8 mouse cellular contexts compared by ENCODE assay signal in the genomic region with DNA sequence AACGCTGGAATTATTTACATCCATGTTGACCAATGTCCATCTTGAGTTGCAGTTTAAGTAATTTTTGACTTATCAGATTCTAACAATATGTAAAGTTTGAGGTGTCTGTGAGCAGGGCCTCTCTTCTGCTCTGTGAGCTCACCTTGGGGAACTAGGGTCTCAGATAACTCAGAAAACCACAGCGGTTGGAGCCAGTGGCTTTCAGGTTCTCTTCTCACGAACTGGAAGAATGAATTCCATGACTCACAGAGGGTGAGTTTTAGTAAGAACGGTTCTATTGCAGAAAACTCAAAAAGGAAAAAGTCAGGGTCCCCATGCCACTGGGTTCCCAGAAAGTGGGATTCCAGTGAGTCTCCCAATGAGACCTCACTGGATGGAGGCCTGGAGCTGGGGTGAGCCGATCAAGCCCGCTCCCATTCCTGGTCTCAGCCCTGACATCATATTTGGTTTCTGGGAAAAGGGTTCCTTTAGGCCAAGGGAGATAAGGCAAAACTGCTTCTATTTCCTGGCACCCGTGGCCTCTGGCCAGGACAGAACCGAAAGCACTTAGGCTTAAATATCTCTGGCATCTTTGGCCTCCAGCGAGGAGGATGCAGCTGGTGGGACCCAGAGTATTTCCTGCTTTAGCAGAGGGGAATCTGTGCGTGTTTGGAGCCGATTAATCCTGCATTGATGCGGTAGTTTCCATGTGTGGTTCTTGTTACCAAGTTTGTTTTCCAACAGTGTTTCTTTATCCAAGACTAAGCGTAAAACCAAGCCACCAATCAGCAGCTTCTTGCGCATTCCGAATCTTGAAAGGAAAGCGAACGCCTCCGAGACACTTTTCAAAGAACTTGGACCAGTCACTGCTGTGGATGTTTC.
A peak's percentile ranks its signal among the peaks of the same experiment; 100 is the strongest.
DNase-seq lines count a peak whose midpoint lies in the region; ATAC-seq and TF ChIP-seq lines count a peak whose summit lies in the region.

No protein-coding gene starts in this region.

- H3K4me3 ChIP-seq in kidney, adult 2 months (ENCODE audit: insufficient read depth, low read depth, low read length), result 0 out of 2 replicates have a peak overlapping the region, but pooled peaks have one; percentile 3
- no peak overlapping the region for H3K4me3 ChIP-seq in forebrain, embryonic 14.5 days (ENCODE audit: low read depth, low read length)

- peak overlapping the region; percentile 87 for H3K27ac ChIP-seq in kidney, adult 2 months (ENCODE audit: insufficient read depth, low read depth, low read length)
- no peak overlapping the region for H3K27ac ChIP-seq in forebrain, embryonic 14.5 days (ENCODE audit: low read depth, low read length)

- WGBS in kidney, adult 2 months, result 57% methylated on average over 18 of the region's 18 CpGs
- WGBS in forebrain, embryonic 14.5 days, result 85% methylated on average over 18 of the region's 18 CpGs

- no peak for TF ChIP-seq POLR2A in kidney, adult 2 months (IDR thresholded peaks at IDR 0.05; ENCODE audit: low read depth, low read length)

- ATAC-seq in forebrain, embryonic 14.5 days, result no peak

- no peaks in the 10 kb centered on the region for H3K36me3 ChIP-seq in kidney, adult 2 months (ENCODE audit: control insufficient read depth, insufficient read depth, low read length)
- H3K36me3 ChIP-seq in forebrain, embryonic 14.5 days (ENCODE audit: control insufficient read depth, insufficient read depth, low read length), result no peaks in the 10 kb centered on the region

- no peak overlapping the region for H3K9ac ChIP-seq in forebrain, embryonic 14.5 days (ENCODE audit: low read length)

- peaks cover 3% of the 10 kb centered on the region; the same call in 1 of the 2 replicates for H3K4me1 ChIP-seq in kidney, adult 2 months (ENCODE audit: control insufficient read depth, insufficient read depth, low read length)
- H3K4me1 ChIP-seq in forebrain, embryonic 14.5 days (ENCODE audit: control insufficient read depth, insufficient read depth, low read length), result peaks cover 10% of the 10 kb centered on the region

- no peak overlapping the region for H3K4me2 ChIP-seq in forebrain, embryonic 14.5 days (ENCODE audit: low read length)

- H3K27me3 ChIP-seq in kidney, adult 2 months (replicated peaks; ENCODE audit: control insufficient read depth, insufficient read depth, low read length), result no peaks in the 10 kb centered on the region
- no peaks in the 10 kb centered on the region for H3K27me3 ChIP-seq in forebrain, embryonic 14.5 days (replicated peaks; ENCODE audit: control insufficient read depth, insufficient read depth, low read length)

- H3K9me3 ChIP-seq in forebrain, embryonic 14.5 days (replicated peaks; ENCODE audit: control insufficient read depth, low read length), result no peaks in the 10 kb centered on the region

- no peak for TF ChIP-seq CTCF in kidney, adult 2 months (conservative IDR thresholded peaks at IDR 0.05; ENCODE audit: insufficient read depth, insufficient read length, low read depth, low read length)

- peak; percentile 12 for DNase-seq in adipocyte (ENCODE audit: low spot score)
- peak; percentile 24 for DNase-seq in gastrocnemius, postnatal 10 days
- DNase-seq in kidney, adult 2 months, result peak; percentile 84
- DNase-seq in lung, postnatal 25 days (ENCODE audit: low spot score), result peak; percentile 65
- DNase-seq in cerebellum, adult 18-20 months, result no peak
- no peak for DNase-seq in forebrain, embryonic 14.5 days (ENCODE audit: low spot score)
- no peak for DNase-seq in T-cell, adult 2 months (ENCODE audit: low spot score)
- DNase-seq in cerebellum, adult 8-10 months, result no peak

Comparison
In these comparisons a context has a peak if more than half of its experiments do, and no peak if none do; other contexts are left out.
1. DNase-seq: peak in adipocyte (single experiment), gastrocnemius, postnatal 10 days (single experiment), kidney, adult 2 months (single experiment) and lung, postnatal 25 days (single experiment); none in cerebellum, adult 18-20 months (0 of 2), forebrain, embryonic 14.5 days (single experiment), T-cell, adult 2 months (single experiment) and cerebellum, adult 8-10 months (single experiment).